Mouse (Mus musculus) liver, adult 2 months (tissue): ENCODE measurements around the gene Arpc1a. TPM values are rescaled to one million over a fixed set of nuclear protein-coding genes. Genes with fewer than 3 reads are reported as not detected.
"Not testable (repeated sequence)": the region's sequence is repeated elsewhere in the genome, so short reads cannot be mapped to it uniquely, and the experiment has no call there.

ENCODE experiments used
- DNase-seq: peaks from one replicate; pipeline ENCODE4 v3.0.0-alpha.2; 2011; ENCODE audit warnings: low read depth, low spot score; ENCODE audit errors: extremely low read depth
- H3K27ac ChIP-seq: fragments of 200-500 bp; replicated peaks from 2 replicates; pipeline ENCODE4 v1.5.1; 2012; ENCODE audit warnings: low read depth, mild to moderate bottlenecking, control low read depth, inconsistent platforms, low read length; ENCODE audit not compliant: insufficient read depth
- H3K27me3 ChIP-seq: fragments of 200-500 bp; 2 replicates; pipeline ENCODE4 v1.6.1; 2012; ENCODE audit warnings: mild to moderate bottlenecking, moderate library complexity, low read length, inconsistent platforms; ENCODE audit not compliant: control insufficient read depth, insufficient read depth
- H3K36me3 ChIP-seq: fragments of 200-500 bp; 2 replicates; pipeline ENCODE4 v1.6.1; 2012; ENCODE audit warnings: low read length, inconsistent platforms; ENCODE audit not compliant: control insufficient read depth, insufficient read depth
- H3K4me1 ChIP-seq: fragments of 200-500 bp; 2 replicates; pipeline ENCODE4 v1.6.1; 2011; ENCODE audit warnings: low read length; ENCODE audit not compliant: control insufficient read depth, insufficient read depth
- H3K4me3 ChIP-seq: fragments of 200-500 bp; 2 replicates; pipeline ENCODE4 v1.5.1; 2011; ENCODE audit warnings: low read depth, mild to moderate bottlenecking, control low read depth, low read length, moderate library complexity; ENCODE audit not compliant: insufficient read depth
- H3K79me2 ChIP-seq: fragments of 200-500 bp; 2 replicates; pipeline ENCODE4 v1.6.1; 2012; ENCODE audit warnings: inconsistent platforms, mild to moderate bottlenecking, low read length, moderate library complexity; ENCODE audit not compliant: control insufficient read depth, insufficient read depth
- H3K9ac ChIP-seq: fragments of 200-500 bp; 2 replicates; pipeline ENCODE4 v1.6.1; 2012; ENCODE audit warnings: low read depth, mild to moderate bottlenecking, control low read depth, inconsistent platforms, low read length
- CTCF ChIP-seq: fragments of 200-500 bp; IDR thresholded peaks from 2 replicates; pipeline ENCODE4 v1.5.1; 2011; ENCODE audit warnings: low read depth, low read length, control low read depth
- POLR2A ChIP-seq: fragments of 200-500 bp; IDR thresholded peaks from 2 replicates; pipeline ENCODE4 v1.6.1; 2011; ENCODE audit warnings: low read length, control low read depth; ENCODE audit not compliant: insufficient read depth; ENCODE audit errors: extremely low read depth
- WGBS: fragments of 180-500 bp; shearing (Covaris S2); methylation state at CpG from one replicate; pipeline ENCODE4 v1.1.7; 2018; 5-methylcytosine and 5-hydroxymethylcytosine counted together
- polyA plus RNA-seq: library from polyadenylated mRNA; depleted of rRNA; stranded (reverse); fragments of >200 nt; gene quantifications from 2 replicates; pipeline ENCODE4 v1.2.3, GENCODE M21; 2012
- total RNA-seq: library from RNA; depleted of rRNA; stranded (reverse); fragments of >200 nt; gene quantifications from 2 replicates; pipeline ENCODE4 v1.2.3, GENCODE M21; 2014

Arpc1a gene
- total and polyA plus RNA-seq, 2 experiments, result 36.0 to 64.7 TPM

DNA sequence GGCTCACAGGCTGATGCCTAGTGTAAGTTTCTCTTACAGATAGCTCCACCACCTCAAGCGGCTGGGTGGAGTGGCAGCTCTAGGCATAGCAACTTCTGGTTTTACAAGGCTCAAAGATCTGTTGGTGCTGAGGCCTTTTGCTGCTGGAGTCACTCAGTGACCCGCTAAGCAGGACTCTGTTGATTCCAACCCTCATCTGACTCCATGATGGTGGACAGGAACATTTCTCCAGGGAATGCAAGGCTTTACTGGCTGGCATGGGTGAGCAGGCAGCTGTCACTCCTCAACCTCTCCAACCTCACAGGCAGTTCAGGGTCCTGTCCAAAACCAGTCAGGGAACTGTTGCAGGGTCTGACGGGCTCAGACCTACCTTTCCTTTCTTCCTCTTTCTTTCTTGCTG, 47.4 kb downstream of the Arpc1a start:
- Histone ChIP-seq H3K4me1 (no peaks in the 10 kb centered on the region), H3K79me2 (no peaks in the 10 kb centered on the region), H3K4me3 (no peak overlapping the region), H3K36me3 (peaks cover 47% of the 10 kb centered on the region), H3K27ac (no peak overlapping the region), H3K27me3 (no peaks in the 10 kb centered on the region), H3K9ac (no peak overlapping the region)
- TF ChIP-seq POLR2A, result no peak
- TF ChIP-seq CTCF, result no peak
- no peak for DNase-seq
- WGBS, result 88% methylated on average over 3 of the region's 3 CpGs

GRCm38 (mm10) chr5:145133275-145133674, 49.6 kb downstream of the Arpc1a start:
- H3K27me3 ChIP-seq, H3K79me2 ChIP-seq, H3K9ac ChIP-seq, H3K27ac ChIP-seq, H3K4me3 ChIP-seq, H3K4me1 ChIP-seq, DNase-seq: not testable (repeated sequence)
- WGBS, result 96% methylated on average over 6 of the region's 6 CpGs
- peaks cover 40% of the 10 kb centered on the region for H3K36me3 ChIP-seq

DNA sequence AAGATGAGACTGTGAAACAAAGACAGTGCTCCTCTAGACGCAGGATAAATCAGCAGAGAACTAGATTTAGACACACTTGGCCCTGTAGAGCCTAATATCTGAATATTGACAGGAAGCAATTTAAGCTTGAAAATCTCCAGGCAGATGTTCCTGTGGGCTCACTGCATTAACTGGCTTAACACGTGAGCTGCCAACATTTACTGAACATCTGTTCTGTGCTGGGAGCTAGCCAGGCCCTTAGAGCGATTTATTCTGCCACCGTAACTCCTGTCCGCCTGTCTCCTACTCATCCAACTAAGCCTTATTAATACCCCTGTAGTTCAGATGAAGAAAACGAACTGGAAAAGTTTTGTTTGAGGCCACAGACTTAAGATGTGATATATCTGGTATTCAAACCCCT, 55.2 kb downstream of the Arpc1a start:
- H3K36me3 ChIP-seq, result peaks cover 34% of the 10 kb centered on the region
- no peak overlapping the region for H3K27ac ChIP-seq
- peaks cover 6% of the 10 kb centered on the region for H3K4me1 ChIP-seq
- TF ChIP-seq POLR2A (no peak), CTCF (no peak)
- DNase-seq, result no peak
- peak overlapping the region; percentile 89 for H3K4me3 ChIP-seq
- no peaks in the 10 kb centered on the region for H3K27me3 ChIP-seq
- 5% methylated on average over 6 of the region's 6 CpGs for WGBS
- H3K9ac ChIP-seq, result peak overlapping the region; percentile 81; the same call in 1 of the 2 replicates
- peaks cover 15% of the 10 kb centered on the region; the same call in 1 of the 2 replicates for H3K79me2 ChIP-seq

DNA sequence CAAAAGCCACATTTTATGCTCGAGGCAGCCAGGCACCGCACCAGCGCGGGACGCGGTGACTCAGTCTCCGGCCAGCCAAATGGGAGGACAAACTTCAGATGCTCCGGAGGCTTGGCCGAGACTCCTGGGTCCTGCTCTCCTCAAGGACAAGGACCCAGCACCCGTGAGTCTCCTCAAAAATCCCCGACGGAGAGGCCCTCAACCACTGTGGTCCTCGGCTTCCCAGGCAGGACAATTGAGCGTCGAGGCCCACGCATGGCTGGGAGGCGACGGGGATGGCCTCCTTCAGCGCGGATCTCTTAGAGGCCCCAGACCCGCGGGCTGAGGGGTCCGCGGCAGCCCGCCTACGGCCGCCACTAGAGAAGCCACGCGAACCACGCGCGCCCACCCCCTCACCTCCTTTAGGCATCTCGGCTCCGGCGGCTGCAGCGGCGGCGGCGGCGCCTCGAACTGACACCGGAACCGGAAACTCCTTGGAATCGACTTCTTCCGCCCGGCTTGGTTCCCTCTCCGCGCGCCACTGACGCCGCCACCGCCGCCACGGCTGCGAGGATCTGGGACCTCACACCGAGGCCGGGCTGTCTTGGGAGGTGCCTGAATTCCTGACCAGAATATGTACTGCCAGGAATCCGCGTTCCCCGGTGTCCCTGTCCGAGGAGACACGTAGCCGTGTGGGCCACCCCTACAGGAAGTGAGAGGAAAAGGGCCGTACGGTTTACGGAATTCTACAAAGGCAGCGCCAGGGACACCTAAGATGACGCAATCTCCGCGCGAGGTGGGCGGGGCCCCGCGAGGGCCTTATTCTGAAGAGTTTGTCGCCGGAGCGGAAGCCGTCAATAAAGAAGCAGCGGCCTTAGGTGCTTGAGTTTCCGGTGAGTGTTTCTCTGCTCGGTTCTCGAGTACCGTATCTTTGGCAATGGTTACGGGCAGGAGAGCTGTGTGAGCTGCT, 56.2 kb downstream of the Arpc1a start, which contains the start of the genes Pdap1 and Bud31:
Pdap1 (minus strand) TSS at position 668 of the 949 bp plus-strand sequence.
Bud31 (plus strand) TSS at position 792 of the 949 bp plus-strand sequence.
- peaks cover 29% of the 10 kb centered on the region for H3K36me3 ChIP-seq
- 2% methylated on average over 84 of the region's 84 CpGs for WGBS
- no peaks in the 10 kb centered on the region for H3K27me3 ChIP-seq
- DNase-seq, result peak; percentile 80
- H3K9ac ChIP-seq, result peak within 1 kb of the TSS; percentile 92
- peaks cover 6% of the 10 kb centered on the region for H3K4me1 ChIP-seq
- TF ChIP-seq CTCF (no peak), POLR2A (peak; percentile 61; the same call in 1 of the 2 replicates)
- peaks cover 15% of the 10 kb centered on the region; the same call in 1 of the 2 replicates for H3K79me2 ChIP-seq
- H3K4me3 ChIP-seq, result peak within 1 kb of the TSS; percentile 89
- H3K27ac ChIP-seq, result peak within 1 kb of the TSS; percentile 99

DNA sequence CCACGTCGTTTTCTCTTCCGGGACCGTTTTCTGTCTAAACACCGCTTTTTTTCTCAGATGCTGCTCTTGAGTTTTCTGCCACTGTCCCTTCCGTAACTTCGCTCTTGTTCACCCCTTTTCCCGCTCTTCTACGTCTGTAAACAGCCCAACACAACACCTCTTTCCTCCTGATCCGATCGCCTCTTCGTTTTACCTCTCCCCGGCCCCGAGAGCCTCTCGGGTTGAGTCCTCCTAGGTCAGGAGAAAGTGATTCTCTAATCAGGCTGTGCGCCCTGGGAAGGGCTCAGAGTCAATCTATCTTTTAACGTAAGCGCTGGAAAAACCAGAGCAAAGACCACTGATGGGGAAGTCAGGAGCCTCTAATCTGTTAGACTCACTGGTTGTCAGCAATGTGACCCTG, 57.0 kb downstream of the Arpc1a start:
- no peaks in the 10 kb centered on the region for H3K27me3 ChIP-seq
- peaks cover 15% of the 10 kb centered on the region; the same call in 1 of the 2 replicates for H3K79me2 ChIP-seq
- H3K4me1 ChIP-seq, result peaks cover 6% of the 10 kb centered on the region
- no peak for TF ChIP-seq CTCF
- TF ChIP-seq POLR2A, result no peak
- under 1% methylated on average over 18 of the region's 18 CpGs for WGBS
- peak overlapping the region; percentile 84 for H3K9ac ChIP-seq
- peak overlapping the region; percentile 99 for H3K27ac ChIP-seq
- DNase-seq, result no peak
- peak overlapping the region; percentile 89 for H3K4me3 ChIP-seq
- peaks cover 31% of the 10 kb centered on the region for H3K36me3 ChIP-seq

DNA sequence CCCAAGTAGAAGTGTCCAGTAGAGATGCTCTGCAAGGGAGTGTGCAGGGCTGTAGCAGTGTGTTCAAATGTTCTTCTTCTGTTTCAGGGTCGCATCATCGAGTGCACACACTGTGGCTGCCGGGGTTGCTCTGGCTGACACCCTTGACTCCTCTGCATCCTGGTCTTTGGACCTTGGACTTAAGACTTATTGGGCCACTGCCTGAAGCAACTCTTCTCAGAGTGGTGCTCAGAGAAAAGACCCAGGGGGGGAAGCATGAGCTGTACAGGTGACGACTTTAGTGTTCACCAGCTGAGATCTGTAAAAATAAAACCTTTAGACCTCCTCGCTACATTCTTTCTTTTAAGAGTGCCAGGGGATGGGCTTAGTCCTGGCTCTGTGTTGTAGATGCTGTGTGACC, 64.1 kb downstream of the Arpc1a start:
- Histone ChIP-seq H3K79me2 (no peaks in the 10 kb centered on the region), H3K4me1 (peaks cover 2% of the 10 kb centered on the region; the same call in 1 of the 2 replicates), H3K4me3 (no peak overlapping the region), H3K27ac (no peak overlapping the region), H3K9ac (no peak overlapping the region), H3K27me3 (no peaks in the 10 kb centered on the region), H3K36me3 (peaks cover 47% of the 10 kb centered on the region)
- TF ChIP-seq CTCF, result no peak
- no peak for TF ChIP-seq POLR2A
- WGBS, result 44% methylated on average over 5 of the region's 5 CpGs
- DNase-seq, result peak; percentile 41
